Mouse (Mus musculus) heart, embryonic 10.5 days (tissue): ENCODE measurements around the gene Exosc10. TPM values are rescaled to one million over a fixed set of nuclear protein-coding genes. Genes with fewer than 3 reads are reported as not detected.

Source experiments
- DNase-seq: peaks from one replicate; pipeline ENCODE4 v3.0.0-alpha.2; 2017; ENCODE audit warnings: low spot score
- H3K27ac ChIP-seq: fragments of 300-500 bp; sonication (generic); 2 replicates; pipeline ENCODE4 v1.5.1; 2016; ENCODE audit warnings: mild to moderate bottlenecking
- H3K27me3 ChIP-seq: fragments of 300-500 bp; sonication (generic); 2 replicates; pipeline ENCODE4 v1.6.1; 2016; ENCODE audit warnings: mild to moderate bottlenecking; ENCODE audit not compliant: poor library complexity, insufficient read depth, severe bottlenecking
- H3K36me3 ChIP-seq: fragments of 300-500 bp; sonication (generic); 2 replicates; pipeline ENCODE4 v1.6.1; 2016; ENCODE audit warnings: mild to moderate bottlenecking, moderate library complexity
- H3K4me1 ChIP-seq: fragments of 300-500 bp; sonication (generic); 2 replicates; pipeline ENCODE4 v1.6.1; 2016; ENCODE audit warnings: mild to moderate bottlenecking
- H3K4me3 ChIP-seq: fragments of 300-500 bp; sonication (generic); 2 replicates; pipeline ENCODE4 v1.5.1; 2016; ENCODE audit warnings: mild to moderate bottlenecking, moderate library complexity
- H3K9me3 ChIP-seq: fragments of 300-500 bp; sonication (generic); 2 replicates; pipeline ENCODE4 v1.6.1; 2016; ENCODE audit warnings: mild to moderate bottlenecking, moderate library complexity
- WGBS: fragments of 180-500 bp; shearing (Covaris S2); methylation state at CpG from one replicate; pipeline ENCODE4 v1.1.7; 2016; 5-methylcytosine and 5-hydroxymethylcytosine counted together
- polyA plus RNA-seq: library from polyadenylated mRNA; unstranded; fragments of >200 nt; fragmentation: Nextera tagmentation; extraction: Ambion mirVana; gene quantifications from 2 replicates; pipeline ENCODE4 v1.2.1, GENCODE M21; 2016

Exosc10 gene
- polyA plus RNA-seq, result 82.7 and 90.1 TPM in 2 replicates

DNA sequence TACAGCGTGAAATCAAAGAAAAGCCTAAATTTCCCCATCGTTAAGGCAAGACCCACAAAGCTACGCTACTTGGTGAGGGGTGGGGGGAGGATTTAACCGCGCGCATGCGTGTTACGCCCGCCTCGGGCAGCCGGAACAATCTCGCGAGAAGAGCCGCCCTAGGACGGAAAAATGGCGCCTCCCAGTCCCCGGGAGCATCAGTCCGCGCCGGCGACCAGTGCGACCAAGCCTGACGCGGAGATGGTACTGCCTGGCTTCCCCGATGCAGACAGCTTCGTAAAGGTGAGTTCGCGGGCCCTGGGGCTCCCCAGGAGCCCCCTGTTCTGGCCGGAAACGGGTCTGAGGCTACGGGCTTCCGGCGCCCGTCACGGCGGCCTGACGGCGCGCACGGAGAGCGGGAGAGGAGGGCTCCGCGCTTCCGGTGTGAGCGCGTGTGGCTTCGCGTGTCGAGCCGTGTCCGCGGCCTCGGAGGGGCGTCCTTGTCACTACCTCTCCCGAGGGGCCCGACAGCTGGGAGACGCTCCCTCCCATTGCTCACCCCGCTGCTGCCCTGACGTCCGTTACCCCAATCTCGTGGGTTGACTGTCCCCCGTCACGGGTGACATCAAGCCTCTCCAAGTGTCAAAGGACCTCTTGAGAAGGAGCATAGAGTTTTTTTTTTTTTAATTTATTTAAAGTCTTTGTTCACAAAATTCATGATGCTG is at the start of gene Exosc10:
Exosc10 (plus strand) TSS at position 133 of the 704 bp plus-strand sequence.
- DNase-seq, result peak; percentile 93
- Histone ChIP-seq H3K4me1 (peaks cover 9% of the 10 kb centered on the region), H3K9me3 (no peaks in the 10 kb centered on the region), H3K36me3 (peaks cover 75% of the 10 kb centered on the region), H3K27me3 (no peaks in the 10 kb centered on the region), H3K4me3 (peak within 1 kb of the TSS; percentile 87), H3K27ac (peak within 1 kb of the TSS; percentile 99)
- WGBS, result under 1% methylated on average over 63 of the region's 63 CpGs

DNA sequence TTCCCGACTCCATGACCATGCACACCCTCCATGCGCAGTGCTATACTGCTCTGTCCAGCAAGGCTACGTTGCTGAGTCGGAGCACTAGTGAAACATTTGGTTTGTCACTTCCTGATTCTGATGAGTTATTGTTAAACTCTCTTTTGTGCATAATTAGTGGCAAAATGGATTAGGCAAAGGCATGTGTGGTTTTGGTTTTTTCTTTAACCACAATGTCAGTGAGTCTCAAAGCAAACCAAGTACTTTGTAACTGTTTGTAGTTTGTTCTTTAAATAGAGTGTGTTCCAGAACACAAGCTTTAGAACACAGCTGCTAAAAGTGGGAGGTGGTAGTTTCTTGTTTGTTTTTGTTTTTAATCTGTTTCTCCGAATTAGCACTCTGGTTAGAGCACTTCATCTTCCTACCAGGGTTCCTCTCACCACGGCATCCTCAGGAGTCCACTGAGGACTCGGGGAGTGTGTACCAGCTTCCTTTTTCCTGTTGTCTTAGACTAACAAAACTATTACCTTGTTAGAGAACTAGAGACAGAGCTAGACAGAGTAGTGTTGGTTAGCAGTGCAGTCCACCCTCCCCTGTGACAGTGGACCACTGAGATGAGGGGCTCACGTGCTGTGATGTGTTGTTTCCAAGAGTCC is 48.7 kb upstream of the Exosc10 start:
- Histone ChIP-seq H3K36me3 (peaks cover 70% of the 10 kb centered on the region), H3K4me1 (peaks cover 3% of the 10 kb centered on the region; the same call in 1 of the 2 replicates), H3K9me3 (no peaks in the 10 kb centered on the region), H3K27ac (no peak overlapping the region), H3K4me3 (no peak overlapping the region), H3K27me3 (no peaks in the 10 kb centered on the region)
- 85% methylated on average over 8 of the region's 8 CpGs for WGBS
- no peak for DNase-seq

DNA sequence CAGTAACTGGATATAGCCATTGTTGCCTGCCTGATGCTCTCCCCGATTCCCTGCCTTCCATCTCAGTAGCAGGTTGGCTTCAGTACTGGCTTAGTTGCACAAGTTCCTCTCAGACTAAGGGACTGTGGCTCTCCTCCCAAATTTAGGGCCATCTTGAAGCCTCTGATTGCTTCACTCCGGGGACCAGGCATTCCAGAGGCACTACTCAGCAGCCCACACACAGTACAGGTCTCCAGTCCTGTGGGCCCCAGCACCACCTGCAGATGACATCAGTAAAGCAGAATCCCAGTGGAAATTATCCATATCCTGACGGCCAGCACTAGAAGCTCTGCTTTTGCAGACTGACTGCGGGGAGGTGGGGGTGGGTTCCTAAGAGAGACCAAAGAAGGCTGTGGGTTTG is 47.5 kb upstream of the Exosc10 start:
- no peaks in the 10 kb centered on the region for H3K27me3 ChIP-seq
- DNase-seq, result no peak
- H3K9me3 ChIP-seq, result no peaks in the 10 kb centered on the region
- no peak overlapping the region for H3K4me3 ChIP-seq
- peaks cover 77% of the 10 kb centered on the region for H3K36me3 ChIP-seq
- no peak overlapping the region for H3K27ac ChIP-seq
- WGBS, result 85% methylated on average over 4 of the region's 4 CpGs
- H3K4me1 ChIP-seq, result no peaks in the 10 kb centered on the region

DNA sequence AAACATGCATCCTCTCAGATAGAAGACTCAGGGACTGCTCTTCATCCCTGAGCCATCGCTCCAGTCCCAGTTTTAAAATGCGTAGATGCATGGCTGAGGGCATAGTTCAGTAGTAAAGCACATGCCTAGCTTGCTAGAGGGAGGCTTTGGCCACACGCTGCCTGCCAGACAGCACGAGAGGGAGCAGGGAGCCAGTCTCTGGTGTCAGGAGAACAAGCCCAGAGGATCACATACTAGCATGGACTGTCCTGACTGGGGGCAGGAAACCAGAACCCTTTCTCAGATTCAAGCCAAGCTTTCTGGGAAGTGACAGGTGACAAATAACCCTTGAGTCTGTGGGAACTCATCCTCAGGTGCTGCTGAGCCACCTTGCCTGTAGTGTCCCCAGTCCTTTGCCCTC is 46.9 kb upstream of the Exosc10 start:
- no peak for DNase-seq
- Histone ChIP-seq H3K36me3 (peaks cover 76% of the 10 kb centered on the region), H3K27ac (no peak overlapping the region), H3K9me3 (no peaks in the 10 kb centered on the region), H3K4me1 (no peaks in the 10 kb centered on the region), H3K27me3 (no peaks in the 10 kb centered on the region), H3K4me3 (no peak overlapping the region)
- WGBS, result 93% methylated on average over 4 of the region's 4 CpGs

DNA sequence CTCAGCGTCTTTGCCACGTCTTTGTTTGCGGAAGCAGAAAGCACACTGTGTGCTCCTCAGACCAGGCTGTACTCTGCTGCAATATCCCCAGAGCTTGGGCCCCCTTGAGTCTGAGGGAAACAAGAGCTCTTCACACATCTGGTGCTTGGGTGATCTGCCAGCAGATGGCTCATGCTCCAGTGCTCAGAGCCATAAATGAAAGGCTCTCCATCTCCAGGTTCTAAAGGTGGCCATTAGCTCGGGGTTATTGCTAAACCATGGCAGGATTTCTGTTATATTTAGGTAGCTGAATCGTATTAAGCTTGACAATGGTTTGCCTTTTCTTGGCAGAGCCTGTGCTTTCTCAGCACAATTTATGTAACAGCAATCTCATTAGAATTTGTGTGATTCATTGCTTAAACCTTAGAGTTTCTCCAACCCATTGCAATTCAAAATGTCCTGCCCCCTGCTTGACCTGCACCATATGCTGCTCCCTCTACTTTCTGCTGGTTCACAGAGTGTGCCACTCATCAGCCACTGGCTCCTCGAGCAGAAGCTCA is 45.1 kb upstream of the Exosc10 start:
- no peak overlapping the region for H3K4me3 ChIP-seq
- peaks cover 77% of the 10 kb centered on the region for H3K36me3 ChIP-seq
- peaks cover 7% of the 10 kb centered on the region for H3K4me1 ChIP-seq
- 78% methylated on average over 6 of the region's 6 CpGs for WGBS
- no peaks in the 10 kb centered on the region for H3K9me3 ChIP-seq
- no peak for DNase-seq
- no peak overlapping the region for H3K27ac ChIP-seq
- no peaks in the 10 kb centered on the region for H3K27me3 ChIP-seq

DNA sequence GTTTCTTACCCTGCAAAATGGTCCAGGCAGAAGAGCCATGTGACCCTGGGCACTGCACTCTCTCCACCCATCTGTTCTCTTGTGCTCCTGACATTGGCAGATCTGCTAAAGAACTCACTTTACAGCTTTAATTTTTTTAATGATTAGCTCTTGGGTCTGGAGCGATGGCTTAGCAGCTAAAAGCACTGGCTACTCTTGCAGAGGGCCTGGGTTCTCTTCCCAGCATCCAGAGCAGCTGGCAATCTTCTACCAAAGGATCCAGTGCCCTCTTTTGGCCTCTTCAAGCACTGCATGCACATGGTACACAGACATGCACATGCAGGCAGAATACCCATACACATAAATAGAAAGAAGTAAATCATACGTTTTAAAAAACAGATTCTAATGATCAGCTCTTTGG is 42.9 kb upstream of the Exosc10 start:
- Histone ChIP-seq H3K9me3 (no peaks in the 10 kb centered on the region), H3K27ac (no peak overlapping the region), H3K4me1 (peaks cover 14% of the 10 kb centered on the region), H3K27me3 (no peaks in the 10 kb centered on the region), H3K4me3 (no peak overlapping the region), H3K36me3 (peaks cover 85% of the 10 kb centered on the region)
- no peak for DNase-seq
- WGBS, result 89% methylated on average over 2 of the region's 2 CpGs

DNA sequence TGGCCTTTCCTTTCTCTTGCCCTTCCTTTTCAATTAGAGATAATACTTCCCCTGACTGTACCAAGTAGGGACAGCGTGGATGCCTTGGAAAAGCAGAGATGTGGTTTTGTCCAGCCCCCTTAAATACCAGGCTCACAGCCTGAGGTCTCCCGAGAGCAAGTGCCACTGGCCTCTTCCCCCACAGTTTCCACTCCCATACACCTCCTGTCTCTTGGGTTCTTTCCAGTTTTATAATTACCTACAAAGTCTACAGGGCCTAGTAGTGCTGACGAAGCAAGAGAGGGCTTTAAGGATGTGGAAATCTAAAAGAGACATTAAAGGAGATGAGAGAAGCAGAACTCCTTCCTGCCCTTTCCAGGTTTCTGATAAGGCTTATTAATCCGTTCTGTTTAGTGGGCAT is 40.4 kb upstream of the Exosc10 start:
- Histone ChIP-seq H3K27me3 (no peaks in the 10 kb centered on the region), H3K27ac (0 out of 2 replicates have a peak overlapping the region, but pooled peaks have one; percentile 3), H3K36me3 (peaks cover 81% of the 10 kb centered on the region), H3K4me1 (peaks cover 14% of the 10 kb centered on the region), H3K4me3 (no peak overlapping the region), H3K9me3 (no peaks in the 10 kb centered on the region)
- no peak for DNase-seq
- WGBS, result 59% methylated on average over 4 of the region's 4 CpGs

DNA sequence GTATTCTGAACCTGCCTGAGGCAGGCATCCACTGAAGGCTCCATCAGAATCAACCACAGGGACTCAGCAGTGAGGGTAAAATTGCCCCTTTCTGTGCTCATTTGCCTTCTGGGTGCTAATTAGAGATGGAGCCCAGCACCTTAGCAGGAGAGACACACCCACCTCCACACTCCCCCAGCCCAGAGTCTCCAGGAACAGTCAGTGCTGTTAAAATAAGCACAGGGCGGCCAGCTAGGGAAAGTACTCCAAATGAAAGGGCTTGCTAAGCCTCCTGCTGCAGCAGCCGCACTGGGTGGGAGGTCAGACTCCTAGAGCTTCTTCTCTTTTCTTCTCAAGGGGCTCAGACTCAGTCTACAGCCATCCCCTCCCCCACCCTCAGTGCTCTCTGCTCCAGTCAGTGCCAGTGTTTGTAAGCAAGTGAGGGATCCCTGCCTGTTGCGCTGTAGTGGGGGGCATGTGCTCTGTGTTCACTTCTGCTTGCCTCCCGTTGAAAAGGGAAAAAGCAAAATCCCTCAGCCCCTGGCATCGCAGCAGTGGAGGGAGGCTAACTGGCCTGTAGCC is 39.9 kb upstream of the Exosc10 start:
- peaks cover 80% of the 10 kb centered on the region for H3K36me3 ChIP-seq
- no peaks in the 10 kb centered on the region for H3K9me3 ChIP-seq
- H3K27me3 ChIP-seq, result no peaks in the 10 kb centered on the region
- peaks cover 14% of the 10 kb centered on the region for H3K4me1 ChIP-seq
- no peak for DNase-seq
- H3K27ac ChIP-seq, result peak overlapping the region; percentile 36; the same call in 1 of the 2 replicates
- no peak overlapping the region for H3K4me3 ChIP-seq
- WGBS, result 40% methylated on average over 5 of the region's 5 CpGs

DNA sequence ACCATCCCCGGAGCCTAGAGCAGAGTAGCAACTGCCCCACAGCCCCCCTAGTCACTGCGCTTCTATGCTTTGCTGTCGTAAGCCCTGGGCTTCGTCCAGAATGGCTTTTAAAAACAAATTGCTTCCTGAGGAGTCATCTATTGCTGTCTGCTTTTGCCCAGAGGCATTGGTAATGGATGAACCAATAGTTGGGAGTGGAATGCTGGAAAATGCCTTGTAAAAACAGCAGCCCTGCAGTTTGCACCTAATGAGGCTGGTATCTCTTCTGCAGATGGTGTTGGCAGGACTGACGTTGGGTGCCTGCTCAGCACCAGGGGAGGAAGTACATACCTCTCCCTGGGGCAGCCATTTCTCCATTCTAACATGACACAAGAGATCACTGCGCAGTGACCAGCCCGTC is 34.7 kb upstream of the Exosc10 start:
- no peaks in the 10 kb centered on the region for H3K9me3 ChIP-seq
- H3K27me3 ChIP-seq, result no peaks in the 10 kb centered on the region
- DNase-seq, result no peak
- no peak overlapping the region; the same call in 1 of the 2 replicates for H3K27ac ChIP-seq
- no peak overlapping the region for H3K4me3 ChIP-seq
- peaks cover 88% of the 10 kb centered on the region for H3K36me3 ChIP-seq
- peaks cover 2% of the 10 kb centered on the region; the same call in 1 of the 2 replicates for H3K4me1 ChIP-seq
- WGBS, result 71% methylated on average over 7 of the region's 7 CpGs

DNA sequence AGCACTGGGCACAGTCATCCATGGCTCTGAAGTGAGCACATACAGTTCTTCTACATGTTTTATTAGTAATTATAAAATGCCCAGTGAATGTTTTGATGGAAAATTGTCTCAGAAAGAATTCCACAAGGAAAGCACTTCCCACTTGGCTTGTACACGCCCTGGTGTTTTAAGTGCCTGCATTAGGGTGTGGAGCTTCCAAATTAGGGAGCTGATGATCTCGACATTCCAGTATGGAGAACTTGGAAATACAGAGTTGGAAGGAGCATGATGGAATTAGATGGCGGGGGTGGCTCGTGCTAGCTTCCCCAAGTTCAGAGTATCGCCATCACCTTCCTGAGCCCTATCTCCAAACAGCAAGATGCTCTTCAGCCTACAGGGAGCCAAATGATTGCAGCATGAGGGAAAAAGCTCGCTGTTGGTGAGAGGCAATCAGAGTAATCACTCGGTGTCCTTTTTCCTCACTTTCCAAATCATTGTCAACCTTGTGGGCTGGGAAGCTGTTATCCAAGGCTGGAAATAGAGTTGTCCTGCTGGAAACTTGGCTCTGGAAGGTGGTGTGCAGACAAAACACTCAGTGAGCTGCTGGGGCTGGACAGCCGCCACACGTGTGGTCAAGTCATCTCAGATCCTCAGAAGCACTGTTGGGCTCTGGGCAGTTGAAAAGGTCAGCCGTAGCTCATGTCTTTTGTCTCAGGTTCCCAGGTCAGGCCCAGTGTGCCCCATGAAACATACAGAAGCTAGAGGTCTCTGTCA is 30.9 kb upstream of the Exosc10 start:
- H3K27me3 ChIP-seq, result no peaks in the 10 kb centered on the region
- no peak overlapping the region for H3K4me3 ChIP-seq
- H3K4me1 ChIP-seq, result no peaks in the 10 kb centered on the region
- no peak for DNase-seq
- H3K9me3 ChIP-seq, result no peaks in the 10 kb centered on the region
- H3K36me3 ChIP-seq, result peaks cover 91% of the 10 kb centered on the region
- no peak overlapping the region for H3K27ac ChIP-seq
- 84% methylated on average over 10 of the region's 10 CpGs for WGBS

DNA sequence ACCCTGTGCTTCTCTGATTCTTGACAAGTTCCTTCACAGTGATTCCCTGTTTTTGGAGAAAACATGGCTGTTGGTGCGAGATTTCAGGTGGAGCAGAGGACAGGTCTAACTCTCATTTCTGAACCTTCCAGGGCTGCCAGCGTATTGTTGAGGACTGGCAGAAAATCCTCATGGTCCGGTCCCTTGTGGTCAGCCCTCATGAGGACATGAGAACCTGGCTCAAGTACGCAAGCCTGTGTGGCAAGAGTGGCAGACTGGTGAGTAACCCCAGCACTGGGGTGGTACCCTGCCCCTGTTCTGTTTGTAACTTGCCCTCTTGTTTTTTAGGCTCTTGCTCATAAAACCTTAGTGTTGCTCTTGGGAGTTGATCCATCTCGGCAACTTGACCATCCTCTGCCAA is 27.9 kb upstream of the Exosc10 start:
- H3K9me3 ChIP-seq, result no peaks in the 10 kb centered on the region
- no peak overlapping the region for H3K27ac ChIP-seq
- 93% methylated on average over 5 of the region's 5 CpGs for WGBS

DNA sequence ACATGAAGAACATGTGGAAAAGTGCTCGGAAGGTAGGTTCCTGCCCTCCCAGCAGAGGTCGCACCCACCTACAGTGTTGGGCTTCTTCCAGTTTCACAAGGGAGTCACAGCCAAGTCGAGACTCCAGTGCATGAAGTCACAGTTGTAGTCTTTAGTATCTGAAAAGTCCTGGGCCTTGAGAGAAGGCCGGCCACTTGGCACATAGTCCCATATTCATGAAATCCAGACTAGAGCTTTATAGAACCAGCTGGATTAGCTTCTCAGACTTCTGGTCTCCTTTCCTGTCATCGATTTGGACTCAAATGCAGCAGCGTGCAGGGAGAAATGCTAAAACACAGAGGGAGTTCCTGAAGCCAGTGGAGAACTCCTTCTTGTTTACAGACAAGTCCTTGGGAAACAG is 27.5 kb upstream of the Exosc10 start:
- Histone ChIP-seq H3K36me3 (peaks cover 93% of the 10 kb centered on the region), H3K4me1 (no peaks in the 10 kb centered on the region), H3K9me3 (no peaks in the 10 kb centered on the region), H3K27me3 (no peaks in the 10 kb centered on the region), H3K4me3 (no peak overlapping the region), H3K27ac (no peak overlapping the region)
- DNase-seq, result no peak
- WGBS, result 88% methylated on average over 6 of the region's 6 CpGs

More for the DNA sequence above, 27.9 kb upstream of the Exosc10 start:
- Histone ChIP-seq H3K4me3 (no peak overlapping the region), H3K27me3 (no peaks in the 10 kb centered on the region), H3K4me1 (no peaks in the 10 kb centered on the region), H3K36me3 (peaks cover 93% of the 10 kb centered on the region)
- DNase-seq, result no peak
